Mouse (Mus musculus): Measurements from ENCODE around the gene Stx3.

The Stx3 gene

GRCm38 (mm10) chr19:11800531-11801315 lies 18.5 kb downstream of the Stx3 start:
- Histone ChIP-seq H3K9me3 (ENCODE audit: low read length) (no peaks in the 10 kb centered on the region), H3K4me3 (replicated peaks; ENCODE audit: low read length) (no peak overlapping the region), H3K36me3 (ENCODE audit: insufficient read depth, low read length) (peaks cover 29% of the 10 kb centered on the region), H3K27me3 (ENCODE audit: insufficient read depth, low read length) (no peaks in the 10 kb centered on the region), H3K4me1 (replicated peaks; ENCODE audit: low read depth, low read length) (peaks cover 40% of the 10 kb centered on the region)
- no peak for TF ChIP-seq POU5F1 (IDR thresholded peaks at IDR 0.05; ENCODE audit: borderline replicate concordance, low read length)
- TF ChIP-seq CTCF (conservative IDR thresholded peaks at IDR 0.05; ENCODE audit: low read length): no peak
- no peak for TF ChIP-seq NANOG (IDR thresholded peaks at IDR 0.05; ENCODE audit: borderline replicate concordance, low read length)

GRCm38 (mm10) chr19:11794447-11794846 lies 24.8 kb downstream of the Stx3 start:
- Histone ChIP-seq H3K36me3 (ENCODE audit: insufficient read depth, low read length) (peaks cover 31% of the 10 kb centered on the region), H3K4me1 (replicated peaks; ENCODE audit: low read depth, low read length) (peaks cover 18% of the 10 kb centered on the region), H3K9me3 (ENCODE audit: low read length) (no peaks in the 10 kb centered on the region), H3K4me3 (replicated peaks; ENCODE audit: low read length) (no peak overlapping the region), H3K27me3 (ENCODE audit: insufficient read depth, low read length) (no peaks in the 10 kb centered on the region)
- TF ChIP-seq POU5F1 (IDR thresholded peaks at IDR 0.05; ENCODE audit: borderline replicate concordance, low read length): no peak

- Histone ChIP-seq H3K9me3 (ENCODE audit: low read length) (no peaks in the 10 kb centered on the region), H3K36me3 (ENCODE audit: insufficient read depth, low read length) (peaks cover 35% of the 10 kb centered on the region), H3K4me3 (replicated peaks; ENCODE audit: low read length) (no peak overlapping the region), H3K4me1 (replicated peaks; ENCODE audit: low read depth, low read length) (peaks cover 18% of the 10 kb centered on the region), H3K27me3 (ENCODE audit: insufficient read depth, low read length) (no peaks in the 10 kb centered on the region)
- TF ChIP-seq POU5F1 (IDR thresholded peaks at IDR 0.05; ENCODE audit: borderline replicate concordance, low read length) (no peak), CTCF (conservative IDR thresholded peaks at IDR 0.05; ENCODE audit: low read length) (no peak), NANOG (IDR thresholded peaks at IDR 0.05; ENCODE audit: borderline replicate concordance, low read length) (no peak)
Observed at GRCm38 (mm10) chr19:11793741-11794359, 25.4 kb downstream of the Stx3 start.

- Histone ChIP-seq H3K4me1 (replicated peaks; ENCODE audit: low read depth, low read length) (peaks cover 18% of the 10 kb centered on the region), H3K4me3 (replicated peaks; ENCODE audit: low read length) (no peak overlapping the region), H3K9me3 (ENCODE audit: low read length) (no peaks in the 10 kb centered on the region), H3K27me3 (ENCODE audit: insufficient read depth, low read length) (no peaks in the 10 kb centered on the region), H3K36me3 (ENCODE audit: insufficient read depth, low read length) (peaks cover 55% of the 10 kb centered on the region)
- TF ChIP-seq POU5F1 (IDR thresholded peaks at IDR 0.05; ENCODE audit: borderline replicate concordance, low read length): no peak
- TF ChIP-seq CTCF (conservative IDR thresholded peaks at IDR 0.05; ENCODE audit: low read length): no peak
- TF ChIP-seq NANOG (IDR thresholded peaks at IDR 0.05; ENCODE audit: borderline replicate concordance, low read length): peak; percentile 75
Observed at GRCm38 (mm10) chr19:11791825-11792224, 27.4 kb downstream of the Stx3 start.

GRCm38 (mm10) chr19:11788876-11789275 lies 30.3 kb downstream of the Stx3 start:
- peaks cover 71% of the 10 kb centered on the region for H3K36me3 ChIP-seq (ENCODE audit: insufficient read depth, low read length)
- TF ChIP-seq CTCF (conservative IDR thresholded peaks at IDR 0.05; ENCODE audit: low read length) (no peak), POU5F1 (IDR thresholded peaks at IDR 0.05; ENCODE audit: borderline replicate concordance, low read length) (no peak), NANOG (IDR thresholded peaks at IDR 0.05; ENCODE audit: borderline replicate concordance, low read length) (no peak)
- peaks cover 13% of the 10 kb centered on the region for H3K4me1 ChIP-seq (replicated peaks; ENCODE audit: low read depth, low read length)
- H3K9me3 ChIP-seq (ENCODE audit: low read length): no peaks in the 10 kb centered on the region
- no peaks in the 10 kb centered on the region for H3K27me3 ChIP-seq (ENCODE audit: insufficient read depth, low read length)
- no peak overlapping the region for H3K4me3 ChIP-seq (replicated peaks; ENCODE audit: low read length)

GRCm38 (mm10) chr19:11787826-11788225 lies 31.4 kb downstream of the Stx3 start:
- Histone ChIP-seq H3K9me3 (ENCODE audit: low read length) (no peaks in the 10 kb centered on the region), H3K36me3 (ENCODE audit: insufficient read depth, low read length) (peaks cover 81% of the 10 kb centered on the region), H3K27me3 (ENCODE audit: insufficient read depth, low read length) (no peaks in the 10 kb centered on the region), H3K4me3 (replicated peaks; ENCODE audit: low read length) (no peak overlapping the region), H3K4me1 (replicated peaks; ENCODE audit: low read depth, low read length) (peaks cover 13% of the 10 kb centered on the region)
- TF ChIP-seq POU5F1 (IDR thresholded peaks at IDR 0.05; ENCODE audit: borderline replicate concordance, low read length): no peak

GRCm38 (mm10) chr19:11785409-11786154 lies 33.6 kb downstream of the Stx3 start:
- Histone ChIP-seq H3K27me3 (ENCODE audit: insufficient read depth, low read length) (no peaks in the 10 kb centered on the region), H3K9me3 (ENCODE audit: low read length) (no peaks in the 10 kb centered on the region), H3K36me3 (ENCODE audit: insufficient read depth, low read length) (peaks cover 96% of the 10 kb centered on the region), H3K4me3 (replicated peaks; ENCODE audit: low read length) (no peak overlapping the region), H3K4me1 (replicated peaks; ENCODE audit: low read depth, low read length) (no peaks in the 10 kb centered on the region)
- TF ChIP-seq CTCF (conservative IDR thresholded peaks at IDR 0.05; ENCODE audit: low read length): no peak
- TF ChIP-seq NANOG (IDR thresholded peaks at IDR 0.05; ENCODE audit: borderline replicate concordance, low read length): no peak
- TF ChIP-seq POU5F1 (IDR thresholded peaks at IDR 0.05; ENCODE audit: borderline replicate concordance, low read length): no peak

GRCm38 (mm10) chr19:11777191-11777865 lies 41.9 kb downstream of the Stx3 start:
- Histone ChIP-seq H3K4me1 (replicated peaks; ENCODE audit: low read depth, low read length) (peaks cover 6% of the 10 kb centered on the region; the same call in 1 of the 2 replicates), H3K36me3 (ENCODE audit: insufficient read depth, low read length) (peaks cover 87% of the 10 kb centered on the region), H3K27me3 (ENCODE audit: insufficient read depth, low read length) (no peaks in the 10 kb centered on the region), H3K4me3 (replicated peaks; ENCODE audit: low read length) (no peak overlapping the region), H3K9me3 (ENCODE audit: low read length) (no peaks in the 10 kb centered on the region)
- peak; percentile 87 for TF ChIP-seq CTCF (conservative IDR thresholded peaks at IDR 0.05; ENCODE audit: low read length)
- TF ChIP-seq NANOG (IDR thresholded peaks at IDR 0.05; ENCODE audit: borderline replicate concordance, low read length): no peak
